Mouse (Mus musculus) left cerebral cortex, postnatal 36 days (tissue): ENCODE measurements at regions not wholly inside any gene's neighbourhood (a gene's known extent, or its start where the extent isn't known, plus 50 kb on each side); places are given as distances from the start of the nearest gene placed in this dataset.
A peak's percentile ranks its signal among the peaks of the same experiment; 100 is the strongest.

Experiments
- DNase-seq, 2 experiments: peaks; one replicate each; pipeline ENCODE4 v3.0.0; 2021 to 2022; ENCODE audit warnings: low spot score in 2 of 2, mixed read lengths in 1 of 2
- intact Hi-C: fragments of 180-260 bp; cut with DNase I; formaldehyde crosslinking; loops from one replicate; pipeline ENCODE4 v1.15.1; 2025

DNA sequence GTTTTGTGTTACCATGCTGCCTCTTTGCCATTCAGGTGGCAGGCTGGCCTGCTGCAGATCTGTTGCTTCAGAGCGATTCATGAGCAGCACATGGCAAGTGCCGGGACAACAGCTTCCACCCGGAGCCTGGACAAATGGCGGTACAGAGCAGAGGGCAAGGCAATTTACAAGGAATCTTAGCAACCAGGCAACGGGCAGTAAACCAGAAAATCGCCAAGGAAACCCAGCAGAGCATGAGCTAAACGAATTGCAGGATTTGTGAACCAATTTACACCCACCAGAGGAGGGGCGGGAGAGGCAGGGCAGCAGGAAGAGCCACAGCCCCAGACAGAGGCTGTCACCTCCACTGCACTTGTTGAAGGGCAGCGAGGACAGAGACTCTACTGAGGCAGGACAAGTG is 60.5 kb upstream of the Loxl4 start:
- peak; percentile 36 to 52 for DNase-seq
- intact Hi-C loops: no loop called here

GRCm38 (mm10) chr19:42669886-42670285 is 57.3 kb upstream of the Loxl4 start:
- DNase-seq: no peak
- intact Hi-C loops: no loop called here

DNA sequence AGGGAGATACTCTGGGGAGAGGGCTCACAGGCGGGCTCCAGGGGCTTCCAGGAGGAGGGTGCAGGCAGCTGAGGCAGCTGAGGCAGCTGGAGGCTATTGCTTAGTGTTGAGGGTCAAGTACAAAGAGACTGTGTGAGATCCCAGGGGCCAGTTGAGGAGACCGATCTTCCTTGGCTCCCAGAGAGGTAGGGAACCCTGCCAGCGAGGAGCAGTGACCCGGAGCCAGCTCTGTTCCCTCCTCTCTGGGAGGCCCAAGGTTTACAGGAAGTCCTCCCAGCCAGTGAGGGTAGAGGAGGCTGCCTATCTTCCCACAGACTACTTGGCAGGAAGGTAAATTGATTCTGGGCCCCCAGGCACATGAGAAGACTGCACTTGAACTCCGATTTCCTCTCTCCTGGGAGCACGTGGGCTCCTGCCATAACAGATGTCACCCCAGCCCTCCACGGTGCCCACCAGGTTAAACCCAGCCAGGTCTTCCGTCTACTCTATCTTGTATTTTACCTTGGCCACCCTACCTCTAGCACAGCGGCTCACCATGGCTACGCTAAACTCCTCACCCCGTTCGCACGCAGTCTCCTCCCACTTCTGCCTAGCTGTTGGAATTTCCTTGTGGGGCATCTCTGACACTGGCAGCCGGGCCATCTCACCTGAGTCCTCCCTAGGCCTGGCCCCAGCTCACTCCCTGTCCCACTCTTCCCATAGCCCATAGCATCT is 55.9 kb upstream of the Loxl4 start:
- DNase-seq: no peak
- intact Hi-C loops: no loop called here

GRCm38 (mm10) chr19:42666906-42667305 is 54.3 kb upstream of the Loxl4 start:
- no peak for DNase-seq
- intact Hi-C loops: no loop called here
